Mouse (Mus musculus) layer of hippocampus, adult 9-11 months (tissue): ENCODE results near the gene Ncaph.
A peak's percentile ranks its signal among the peaks of the same experiment; 100 is the strongest.
"Not testable (repeated sequence)": the region's sequence is repeated elsewhere in the genome, so short reads cannot be mapped to it uniquely, and the experiment has no call there.

Experiments used
- DNase-seq: peaks from one replicate; pipeline ENCODE4 v3.0.0; 2022

Ncaph gene

DNA sequence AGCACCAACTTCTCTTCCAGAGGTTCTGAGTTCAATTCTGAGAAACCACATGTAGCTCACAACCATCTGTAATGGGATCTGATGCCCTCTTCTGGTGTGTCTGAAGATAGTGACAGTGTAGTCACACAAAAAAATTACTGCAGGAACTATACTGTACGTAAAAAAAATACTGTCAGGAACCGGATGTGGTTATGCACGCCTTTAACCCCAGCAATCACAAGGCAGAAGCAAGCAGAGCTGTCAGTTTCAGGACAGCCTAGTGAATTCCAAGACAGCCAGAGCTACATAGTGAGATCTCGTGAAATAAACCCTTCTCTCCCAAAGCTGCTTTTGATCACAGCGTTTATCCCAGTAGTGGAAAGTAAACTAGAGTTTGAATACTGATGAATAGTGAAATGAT is 47.5 kb downstream of the Ncaph start:
- DNase-seq: no peak

DNA sequence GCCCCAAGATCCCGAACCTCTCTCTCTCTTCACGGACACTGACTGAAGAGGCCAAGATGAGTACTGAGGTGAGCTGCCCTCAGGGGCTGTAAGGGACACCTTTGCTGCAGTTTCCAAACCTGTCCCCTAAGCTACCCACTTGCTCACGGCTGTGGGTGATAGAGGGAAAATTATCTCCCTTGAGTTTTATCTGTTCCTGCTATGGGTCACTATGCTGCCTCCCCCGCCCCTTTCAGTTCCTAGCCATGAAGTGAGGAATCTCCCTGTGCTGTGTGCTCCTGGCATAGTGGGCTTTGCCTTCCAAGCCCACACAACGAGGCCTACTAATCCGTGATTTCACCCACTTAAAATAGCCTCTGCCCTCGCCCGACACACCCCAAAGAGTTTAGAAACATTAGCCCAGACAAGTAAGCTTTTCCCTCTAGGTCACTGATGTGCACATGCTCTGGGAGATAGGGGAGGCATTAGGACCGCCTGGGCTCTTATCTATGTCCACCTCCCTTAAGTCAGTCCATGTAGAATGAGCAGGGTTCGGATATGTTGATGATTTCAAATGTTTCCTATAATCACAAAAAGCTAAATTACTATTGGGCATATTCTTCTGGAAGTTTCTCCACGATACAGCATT is 53.0 kb downstream of the Ncaph start:
- no peak for DNase-seq

- DNase-seq: no peak
Measured at GRCm38 (mm10) chr2:127079881-127080590, 53.7 kb downstream of the Ncaph start.

- not testable (repeated sequence) for DNase-seq
Measured at GRCm38 (mm10) chr2:127079066-127079465, 54.7 kb downstream of the Ncaph start.

GRCm38 (mm10) chr2:127077611-127078010 is 56.1 kb downstream of the Ncaph start:
- DNase-seq: no peak

DNA sequence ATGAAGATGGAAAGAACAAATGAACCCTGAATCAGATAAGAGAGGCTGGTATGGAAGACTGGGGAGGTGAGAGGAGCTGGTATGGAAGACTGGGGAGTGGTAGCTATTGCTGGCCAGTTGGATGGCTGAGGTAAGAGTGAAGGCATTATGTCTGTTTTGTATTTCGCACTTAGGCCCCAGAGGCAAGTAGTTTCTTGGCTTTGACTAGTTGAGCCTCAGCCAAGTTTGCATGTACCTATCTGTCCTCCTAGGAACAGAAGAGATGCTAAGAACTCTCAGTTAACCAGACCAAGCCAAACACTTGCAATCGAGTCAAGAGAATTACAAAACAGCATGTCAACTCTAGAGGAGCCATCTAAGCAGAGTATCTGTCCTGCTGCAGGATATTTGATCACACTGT is 59.6 kb downstream of the Ncaph start:
- DNase-seq: no peak

GRCm38 (mm10) chr2:127070879-127071278 is 62.9 kb downstream of the Ncaph start:
- no peak for DNase-seq

DNA sequence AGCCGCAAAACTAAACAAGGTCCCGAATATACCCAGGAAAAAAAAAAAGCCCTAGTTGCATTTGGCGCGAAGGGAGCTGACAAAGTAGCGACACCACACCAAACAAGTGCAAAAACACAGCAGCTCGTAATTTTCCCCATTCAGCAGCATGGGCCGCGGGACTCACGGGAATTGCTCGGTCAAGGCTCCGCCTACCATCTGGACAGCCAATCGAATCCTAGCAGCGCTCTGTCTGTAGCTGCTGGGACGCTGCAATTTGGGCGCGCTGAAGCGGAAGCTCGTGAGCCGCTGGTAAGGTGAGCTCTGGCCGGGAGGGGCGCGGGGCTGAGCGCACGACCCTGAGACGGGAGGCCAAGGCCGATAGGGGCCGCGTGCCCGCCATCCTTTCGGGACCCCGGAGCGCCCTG is 63.3 kb downstream of the Ncaph start, which contains the start of gene Blvra:
Blvra (plus strand) TSS at position 231 of the 407 bp plus-strand sequence.
- DNase-seq: peak; percentile 87

DNA sequence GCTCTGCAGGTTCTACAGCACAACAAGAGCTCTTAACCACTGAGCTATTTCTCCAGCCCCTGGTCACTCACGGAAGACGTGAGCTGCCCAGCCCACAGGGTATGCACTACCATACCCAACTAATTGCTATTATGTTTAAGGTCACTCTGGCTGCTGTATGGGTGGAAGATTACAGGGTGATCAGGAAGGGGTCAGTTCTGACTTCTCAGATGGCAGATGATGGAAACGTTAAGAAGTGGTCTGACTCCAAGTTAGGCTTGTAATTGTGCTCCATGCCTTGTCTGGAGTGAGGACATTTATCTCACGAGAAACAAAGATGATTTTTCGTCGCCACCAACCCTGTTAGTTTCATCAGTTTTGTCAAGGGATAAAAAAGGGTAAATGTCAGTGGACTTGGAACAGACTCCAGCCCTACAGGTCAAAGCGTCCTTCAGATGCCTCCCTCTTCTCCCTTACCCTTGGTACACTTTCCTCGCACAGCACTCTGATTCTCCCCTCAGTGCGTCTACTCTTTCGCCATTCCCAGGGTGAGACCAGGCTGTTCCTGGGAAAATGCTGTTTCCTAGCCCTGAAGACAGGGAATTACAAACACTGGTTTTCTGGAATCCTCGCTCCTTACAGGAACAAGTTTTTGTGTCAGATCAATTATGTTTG is 63.8 kb downstream of the Ncaph start:
- no peak for DNase-seq

DNA sequence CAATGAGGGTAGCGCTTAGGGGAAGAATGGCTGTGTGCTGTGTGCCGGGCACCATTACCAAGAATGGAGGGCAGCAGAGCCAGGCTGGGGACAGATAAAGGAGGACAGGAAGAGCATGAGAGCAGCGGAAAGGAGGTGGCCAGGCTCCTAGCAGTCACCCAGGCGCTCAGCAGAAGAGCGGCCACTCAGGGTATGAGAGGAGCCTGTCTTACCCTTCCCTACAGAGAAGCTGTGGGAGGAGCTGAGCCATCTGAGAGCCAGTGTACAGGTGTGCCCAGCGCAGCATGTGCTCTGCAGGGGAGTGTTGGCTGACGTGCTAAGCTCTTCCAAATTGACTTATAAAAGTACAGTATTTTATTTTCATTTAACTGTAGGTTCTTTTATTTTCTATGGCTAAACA is 64.9 kb downstream of the Ncaph start:
- no peak for DNase-seq

DNA sequence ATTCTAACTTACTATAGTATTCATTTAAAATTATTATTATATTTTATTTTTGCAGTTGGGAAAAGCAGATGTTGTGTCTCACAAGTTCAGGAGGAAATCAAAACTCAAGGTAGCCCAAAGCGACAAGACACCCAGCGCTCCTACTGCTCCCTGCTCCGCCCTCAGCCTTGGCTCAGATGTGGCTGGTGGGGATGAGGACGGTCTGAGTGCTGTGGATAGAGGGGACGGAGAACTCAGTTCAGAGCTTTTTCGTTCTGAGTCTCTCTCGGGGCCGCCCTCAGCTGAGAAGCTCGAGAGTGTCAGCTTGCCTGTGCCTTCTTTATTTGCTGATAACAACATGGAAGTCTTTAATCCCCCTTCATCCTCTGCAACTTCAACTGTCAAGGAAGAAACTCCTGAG is 72.3 kb downstream of the Ncaph start:
- no peak for DNase-seq
